Mouse (Mus musculus) CD4-positive naive resting alpha-beta T cell, adult 57 days (primary cell): ENCODE measurements around the gene Gm5127. TPM values are rescaled to one million over a fixed set of nuclear protein-coding genes. Genes with fewer than 3 reads are reported as not detected.

Source experiments
- total RNA-seq: library from RNA; stranded (reverse); gene quantifications from one replicate; pipeline ENCODE4 v1.2.4, GENCODE M21; 2023

The Gm5127 gene
- not detected for total RNA-seq

GRCm38 (mm10) chrX:106582886-106583285 lies at the start of gene Gm5127:
Gene Gm5127 (plus strand): TSS chrX:106583186.

DNA sequence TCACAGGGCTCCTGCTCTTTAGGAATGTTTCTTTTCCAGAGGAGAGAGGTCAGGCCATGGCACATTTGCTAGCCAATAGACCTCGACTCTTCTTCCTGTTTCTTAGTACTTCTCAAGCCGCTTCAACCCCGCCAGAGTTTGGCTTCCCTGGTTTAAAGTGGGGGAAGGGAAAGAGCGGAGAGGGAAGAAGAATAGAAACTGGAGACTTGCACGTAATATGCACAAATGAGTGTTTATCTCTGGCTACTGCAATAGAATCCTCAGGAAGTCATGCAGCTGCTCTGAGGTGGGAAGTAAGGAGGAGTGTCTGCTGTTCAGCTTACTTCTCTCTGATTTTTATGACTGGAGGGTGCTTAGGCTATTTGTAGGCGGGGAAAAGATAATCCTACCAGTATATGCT lies 20.4 kb downstream of the Gm5127 start, which contains the start of gene Cysltr1:
Gene Cysltr1, minus strand, starts transcription at position 294 of the 400 bp plus-strand sequence.

Other genes with a start within 250 kb of the Gm5127 start
- gene Fndc3c1, start 97.8 kb upstream of the Gm5127 start, total RNA-seq: not detected
- not detected for gene Cysltr1, start 20.5 kb downstream of the Gm5127 start, total RNA-seq